Mouse (Mus musculus) forebrain, embryonic 15.5 days (tissue): ENCODE results near the gene Gnai3. TPM values are rescaled to one million over a fixed set of nuclear protein-coding genes. Genes with fewer than 3 reads are reported as not detected.

Experiments used
- ATAC-seq: fragments of 200-750 bp; cut with Nextera tagmentation; replicated peaks from 2 replicates; pipeline ENCODE4 v1.8.0; 2017; ENCODE audit warnings: mild to moderate bottlenecking, moderate TSS enrichment, moderate library complexity
- H3K27ac ChIP-seq: fragments of 300-500 bp; sonication (generic); replicated peaks from 2 replicates; pipeline ENCODE4 v1.5.1; 2015; ENCODE audit warnings: mild to moderate bottlenecking, inconsistent platforms
- H3K27me3 ChIP-seq: fragments of 300-500 bp; sonication (generic); 2 replicates; pipeline ENCODE4 v1.6.1; 2015; ENCODE audit warnings: inconsistent platforms
- H3K36me3 ChIP-seq: fragments of 300-500 bp; sonication (generic); 2 replicates; pipeline ENCODE4 v1.6.1; 2015; ENCODE audit warnings: mild to moderate bottlenecking, inconsistent platforms
- H3K4me1 ChIP-seq: fragments of 300-500 bp; sonication (generic); 2 replicates; pipeline ENCODE4 v1.6.1; 2015; ENCODE audit warnings: inconsistent platforms
- H3K4me2 ChIP-seq: fragments of 300-500 bp; sonication (generic); replicated peaks from 2 replicates; pipeline ENCODE4 v1.6.1; 2015; ENCODE audit warnings: mild to moderate bottlenecking, inconsistent platforms
- H3K4me3 ChIP-seq: fragments of 300-500 bp; sonication (generic); 2 replicates; pipeline ENCODE4 v1.5.1; 2015; ENCODE audit warnings: mild to moderate bottlenecking, inconsistent platforms
- H3K9ac ChIP-seq: fragments of 300-500 bp; sonication (generic); replicated peaks from 2 replicates; pipeline ENCODE4 v1.6.1; 2015; ENCODE audit warnings: mild to moderate bottlenecking, inconsistent platforms
- H3K9me3 ChIP-seq: fragments of 300-500 bp; sonication (generic); 2 replicates; pipeline ENCODE4 v1.6.1; 2016; ENCODE audit warnings: inconsistent platforms
- WGBS: fragments of 180-500 bp; shearing (Covaris S2); methylation state at CpG from one replicate; pipeline ENCODE4 v1.1.7; 2015; ENCODE audit warnings: mixed read lengths; 5-methylcytosine and 5-hydroxymethylcytosine counted together
- polyA plus RNA-seq: library from polyadenylated mRNA; unstranded; fragments of >200 nt; fragmentation: Nextera tagmentation; extraction: Ambion mirVana; gene quantifications from 2 replicates; pipeline ENCODE4 v1.2.1, GENCODE M21; 2015

The Gnai3 gene
- polyA plus RNA-seq, 1 experiment from 2014 or later: 168 TPM

GRCm38 (mm10) chr3:108126327-108126726, 19.6 kb downstream of the Gnai3 start:
- Histone ChIP-seq H3K4me3 (no peak overlapping the region), H3K27me3 (no peaks in the 10 kb centered on the region), H3K4me1 (no peaks in the 10 kb centered on the region), H3K9me3 (no peaks in the 10 kb centered on the region), H3K36me3 (peaks cover 15% of the 10 kb centered on the region), H3K9ac (no peak overlapping the region), H3K4me2 (no peak overlapping the region), H3K27ac (no peak overlapping the region)
- 83% methylated on average over 3 of the region's 3 CpGs for WGBS
- no peak for ATAC-seq

GRCm38 (mm10) chr3:108124131-108124530, 21.8 kb downstream of the Gnai3 start:
- H3K9ac ChIP-seq: no peak overlapping the region
- H3K36me3 ChIP-seq: peaks cover 28% of the 10 kb centered on the region
- H3K27ac ChIP-seq: no peak overlapping the region
- H3K4me2 ChIP-seq: no peak overlapping the region
- no peaks in the 10 kb centered on the region for H3K9me3 ChIP-seq
- H3K27me3 ChIP-seq: no peaks in the 10 kb centered on the region
- no peak for ATAC-seq
- no peaks in the 10 kb centered on the region for H3K4me1 ChIP-seq
- no peak overlapping the region for H3K4me3 ChIP-seq
- 71% methylated on average over 1 of the region's 1 CpGs for WGBS

- H3K27ac ChIP-seq: no peak overlapping the region
- ATAC-seq: no peak
- H3K4me1 ChIP-seq: no peaks in the 10 kb centered on the region
- H3K9ac ChIP-seq: no peak overlapping the region
- WGBS: 93% methylated on average over 5 of the region's 5 CpGs
- no peaks in the 10 kb centered on the region for H3K27me3 ChIP-seq
- H3K4me3 ChIP-seq: no peak overlapping the region
- no peaks in the 10 kb centered on the region for H3K9me3 ChIP-seq
- no peak overlapping the region for H3K4me2 ChIP-seq
- peaks cover 35% of the 10 kb centered on the region for H3K36me3 ChIP-seq
Observed at GRCm38 (mm10) chr3:108123242-108123641, 22.7 kb downstream of the Gnai3 start.

- Histone ChIP-seq H3K27ac (no peak overlapping the region), H3K4me3 (no peak overlapping the region), H3K4me1 (no peaks in the 10 kb centered on the region), H3K36me3 (peaks cover 38% of the 10 kb centered on the region), H3K9ac (no peak overlapping the region), H3K9me3 (no peaks in the 10 kb centered on the region), H3K27me3 (no peaks in the 10 kb centered on the region), H3K4me2 (no peak overlapping the region)
- WGBS: 87% methylated on average over 3 of the region's 3 CpGs
- no peak for ATAC-seq
Observed at GRCm38 (mm10) chr3:108121101-108121500, 24.8 kb downstream of the Gnai3 start.

GRCm38 (mm10) chr3:108117465-108117864, 28.5 kb downstream of the Gnai3 start:
- WGBS: 90% methylated on average over 6 of the region's 6 CpGs
- Histone ChIP-seq H3K9ac (no peak overlapping the region), H3K4me1 (no peaks in the 10 kb centered on the region), H3K36me3 (peaks cover 45% of the 10 kb centered on the region), H3K4me2 (no peak overlapping the region), H3K4me3 (no peak overlapping the region), H3K27me3 (no peaks in the 10 kb centered on the region), H3K9me3 (no peaks in the 10 kb centered on the region), H3K27ac (no peak overlapping the region)
- ATAC-seq: no peak

GRCm38 (mm10) chr3:108113591-108114289, 32.2 kb downstream of the Gnai3 start:
- H3K9ac ChIP-seq: no peak overlapping the region
- no peak for ATAC-seq
- 92% methylated on average over 7 of the region's 7 CpGs for WGBS
- H3K4me3 ChIP-seq: no peak overlapping the region
- no peak overlapping the region for H3K27ac ChIP-seq
- 0 out of 2 replicates have a peak, but pooled peaks cover 4% of the 10 kb centered on the region for H3K4me1 ChIP-seq
- peaks cover 54% of the 10 kb centered on the region for H3K36me3 ChIP-seq
- H3K27me3 ChIP-seq: no peaks in the 10 kb centered on the region
- H3K4me2 ChIP-seq: no peak overlapping the region
- H3K9me3 ChIP-seq: no peaks in the 10 kb centered on the region

GRCm38 (mm10) chr3:108112666-108113065, 33.3 kb downstream of the Gnai3 start:
- Histone ChIP-seq H3K4me2 (no peak overlapping the region), H3K27me3 (no peaks in the 10 kb centered on the region), H3K4me1 (0 out of 2 replicates have a peak, but pooled peaks cover 4% of the 10 kb centered on the region), H3K36me3 (peaks cover 62% of the 10 kb centered on the region), H3K4me3 (no peak overlapping the region), H3K9ac (no peak overlapping the region), H3K27ac (no peak overlapping the region), H3K9me3 (no peaks in the 10 kb centered on the region)
- no peak for ATAC-seq
- WGBS: 83% methylated on average over 4 of the region's 4 CpGs

GRCm38 (mm10) chr3:108112246-108112645, 33.7 kb downstream of the Gnai3 start:
- 85% methylated on average over 7 of the region's 7 CpGs for WGBS
- no peaks in the 10 kb centered on the region for H3K9me3 ChIP-seq
- peaks cover 64% of the 10 kb centered on the region for H3K36me3 ChIP-seq
- H3K27me3 ChIP-seq: no peaks in the 10 kb centered on the region
- no peak for ATAC-seq
- H3K4me1 ChIP-seq: 0 out of 2 replicates have a peak, but pooled peaks cover 4% of the 10 kb centered on the region
- no peak overlapping the region for H3K27ac ChIP-seq
- H3K4me2 ChIP-seq: no peak overlapping the region
- no peak overlapping the region for H3K9ac ChIP-seq
- no peak overlapping the region for H3K4me3 ChIP-seq

GRCm38 (mm10) chr3:108111320-108111719, 34.6 kb downstream of the Gnai3 start:
- Histone ChIP-seq H3K36me3 (peaks cover 67% of the 10 kb centered on the region), H3K4me2 (no peak overlapping the region), H3K27ac (no peak overlapping the region), H3K27me3 (no peaks in the 10 kb centered on the region), H3K9me3 (no peaks in the 10 kb centered on the region), H3K4me3 (no peak overlapping the region), H3K9ac (no peak overlapping the region), H3K4me1 (0 out of 2 replicates have a peak, but pooled peaks cover 4% of the 10 kb centered on the region)
- WGBS: 83% methylated on average over 5 of the region's 5 CpGs
- ATAC-seq: no peak

- Histone ChIP-seq H3K4me2 (no peak overlapping the region), H3K4me1 (peaks cover 20% of the 10 kb centered on the region), H3K27me3 (no peaks in the 10 kb centered on the region), H3K9ac (no peak overlapping the region), H3K36me3 (peaks cover 44% of the 10 kb centered on the region), H3K4me3 (no peak overlapping the region), H3K27ac (no peak overlapping the region), H3K9me3 (no peaks in the 10 kb centered on the region)
- 86% methylated on average over 3 of the region's 3 CpGs for WGBS
- no peak for ATAC-seq
Observed at GRCm38 (mm10) chr3:108105281-108105680, 40.7 kb downstream of the Gnai3 start.

- Histone ChIP-seq H3K4me1 (peaks cover 18% of the 10 kb centered on the region), H3K9ac (no peak overlapping the region)
- no peak; the same call in 1 of the 2 replicates for ATAC-seq
Observed at GRCm38 (mm10) chr3:108102075-108102474, 43.9 kb downstream of the Gnai3 start.

GRCm38 (mm10) chr3:108101594-108101993, 44.4 kb downstream of the Gnai3 start:
- Histone ChIP-seq H3K4me1 (peaks cover 18% of the 10 kb centered on the region), H3K36me3 (peaks cover 11% of the 10 kb centered on the region; the same call in 1 of the 2 replicates), H3K9ac (no peak overlapping the region), H3K27ac (peak overlapping the region; percentile 77), H3K4me2 (no peak overlapping the region), H3K9me3 (no peaks in the 10 kb centered on the region), H3K27me3 (no peaks in the 10 kb centered on the region), H3K4me3 (no peak overlapping the region)
- peak; percentile 86 for ATAC-seq
- 13% methylated on average over 3 of the region's 3 CpGs for WGBS

More at GRCm38 (mm10) chr3:108102075-108102474, 43.9 kb downstream of the Gnai3 start:
- WGBS: 32% methylated on average over 6 of the region's 6 CpGs
- Histone ChIP-seq H3K36me3 (peaks cover 16% of the 10 kb centered on the region; the same call in 1 of the 2 replicates), H3K9me3 (no peaks in the 10 kb centered on the region), H3K27me3 (no peaks in the 10 kb centered on the region), H3K4me2 (no peak overlapping the region), H3K27ac (peak overlapping the region; percentile 77), H3K4me3 (no peak overlapping the region)

GRCm38 (mm10) chr3:108098316-108098715, 47.6 kb downstream of the Gnai3 start:
- WGBS: 85% methylated on average over 6 of the region's 6 CpGs
- ATAC-seq: no peak
- Histone ChIP-seq H3K36me3 (no peaks in the 10 kb centered on the region), H3K4me2 (no peak overlapping the region), H3K4me3 (no peak overlapping the region), H3K27ac (no peak overlapping the region), H3K4me1 (peaks cover 18% of the 10 kb centered on the region), H3K9me3 (no peaks in the 10 kb centered on the region), H3K27me3 (no peaks in the 10 kb centered on the region), H3K9ac (no peak overlapping the region)
